In the genomic region with DNA sequence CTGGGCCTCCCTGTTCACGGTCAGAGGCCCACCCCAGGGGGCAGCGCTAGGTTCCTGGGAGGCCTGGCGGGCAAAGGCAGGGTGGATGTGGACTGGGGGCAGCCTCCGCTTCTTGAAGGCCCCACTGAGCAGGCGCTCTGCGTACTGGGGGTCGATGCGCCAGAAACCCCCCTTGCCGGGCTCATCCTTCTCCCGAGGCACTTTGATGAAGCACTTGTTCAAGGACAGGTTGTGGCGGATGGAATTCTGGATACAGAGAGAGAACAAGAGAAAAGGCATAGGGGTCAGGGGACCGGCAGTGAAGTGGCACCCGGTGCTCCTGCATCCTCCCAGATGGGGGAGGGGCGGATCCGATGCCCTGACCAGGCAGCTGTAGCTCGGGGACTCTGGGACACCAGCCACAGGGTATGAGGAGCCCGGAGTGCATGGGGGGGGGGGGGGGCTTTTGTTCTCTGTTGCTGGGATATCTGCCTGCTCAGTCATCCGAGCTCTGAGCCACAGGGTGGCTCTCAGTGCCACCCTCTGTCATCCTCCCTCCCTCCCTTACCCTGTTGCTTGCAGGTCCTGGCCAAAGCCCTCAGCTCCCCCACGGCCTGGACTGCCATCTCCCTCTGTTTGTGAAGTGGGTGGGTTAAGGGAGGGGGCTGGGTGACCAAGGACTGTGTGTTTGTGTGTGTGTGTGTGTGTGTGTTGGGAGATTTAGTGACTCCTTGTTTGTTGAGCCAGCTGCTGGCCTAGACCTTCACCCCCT, we compare ENCODE assay signal across 10 mouse cellular contexts. TPM values are rescaled to one million over a fixed set of nuclear protein-coding genes. Genes with fewer than 3 reads are reported as not detected.
DNase-seq lines count a peak whose midpoint lies in the region; ATAC-seq and TF ChIP-seq lines count a peak whose summit lies in the region.
"Had no signal": no experiment of that assay in that cellular context is flagged by ENCODE, and none has a peak within 500 bp of the region (broad histone marks: within the 10 kb centered on the region; RNA-seq: fewer than 3 reads in every experiment).

No protein-coding gene starts in this region.

- no peak overlapping the region for H3K4me2 ChIP-seq in heart, embryonic 14.5 days (ENCODE audit: low read length)
- H3K4me2 ChIP-seq in hindbrain, embryonic 11.5 days (replicated peaks; ENCODE audit: low read depth, low read length): peak overlapping the region; percentile 29
- peak overlapping the region; percentile 0; the same call in 1 of the 2 replicates for H3K4me2 ChIP-seq in midbrain, embryonic 11.5 days
- H3K4me2 ChIP-seq: embryonic facial prominence, embryonic 13.5 days had no signal

- H3K9me3 ChIP-seq in heart, embryonic 14.5 days (ENCODE audit: control insufficient read depth, low read length): no peaks in the 10 kb centered on the region
- no peaks in the 10 kb centered on the region for H3K9me3 ChIP-seq in hindbrain, embryonic 11.5 days (ENCODE audit: control insufficient read depth, low read length)
- no peaks in the 10 kb centered on the region for H3K9me3 ChIP-seq in midbrain, embryonic 11.5 days (ENCODE audit: control insufficient read depth, low read length)
- H3K9me3 ChIP-seq: embryonic facial prominence, embryonic 13.5 days; G1E had no signal

- TF ChIP-seq CTCF in heart, adult 2 months (IDR thresholded peaks at IDR 0.05): no peak
- TF ChIP-seq CTCF in cerebellum, adult 2 months (IDR thresholded peaks at IDR 0.05; ENCODE audit: borderline replicate concordance, insufficient read depth, low read depth, low read length): no peak

- H3K9ac ChIP-seq in heart, embryonic 14.5 days (ENCODE audit: low read length): peak overlapping the region; percentile 27; the same call in 1 of the 2 replicates
- H3K9ac ChIP-seq in heart, adult 2 months (ENCODE audit: low read depth, low read length): no peak overlapping the region
- peak overlapping the region; percentile 34; the same call in 1 of the 2 replicates for H3K9ac ChIP-seq in hindbrain, embryonic 11.5 days (ENCODE audit: low read depth, low read length)
- H3K9ac ChIP-seq in midbrain, embryonic 11.5 days (ENCODE audit: low read length): peak overlapping the region; percentile 9; the same call in 1 of the 2 replicates
- H3K9ac ChIP-seq: embryonic facial prominence, embryonic 13.5 days had no signal

- 49% methylated on average over 18 of the region's 19 CpGs for WGBS in heart, embryonic 14.5 days
- WGBS in heart, adult 2 months: 64% methylated on average over 19 of the region's 19 CpGs
- 26% methylated on average over 19 of the region's 19 CpGs for WGBS in cerebellum, adult 2 months
- WGBS in hindbrain, embryonic 11.5 days: 24% methylated on average over 15 of the region's 19 CpGs
- 24% methylated on average over 19 of the region's 19 CpGs for WGBS in midbrain, embryonic 11.5 days

- ATAC-seq in heart, embryonic 14.5 days (ENCODE audit: insufficient number of reproducible peaks, insufficient read depth, low FRiP score, low read depth): no peak
- ATAC-seq in hindbrain, embryonic 11.5 days (ENCODE audit: low FRiP score): peak; percentile 75
- peak; percentile 68 for ATAC-seq in midbrain, embryonic 11.5 days (ENCODE audit: low FRiP score)

- TF ChIP-seq EP300 in heart, adult 2 months (IDR thresholded peaks at IDR 0.05; ENCODE audit: insufficient read depth, low read depth, low read length): no peak

- no peak overlapping the region for H3K27ac ChIP-seq in heart, embryonic 14.5 days (replicated peaks in 1 of 2; ENCODE audit: control insufficient read depth in 1 of 2, insufficient read depth in 1 of 2, low read depth in 2 of 2, low read length in 2 of 2)
- no peak overlapping the region for H3K27ac ChIP-seq in heart, adult 2 months
- no peak overlapping the region for H3K27ac ChIP-seq in cerebellum, adult 2 months (ENCODE audit: insufficient read depth, low read length)
- H3K27ac ChIP-seq in hindbrain, embryonic 11.5 days (ENCODE audit: low read depth, low read length): peak overlapping the region; percentile 86
- peak overlapping the region; percentile 54 for H3K27ac ChIP-seq in midbrain, embryonic 11.5 days (ENCODE audit: low read depth, low read length)
- H3K27ac ChIP-seq: embryonic facial prominence, embryonic 13.5 days had no signal

- no peak overlapping the region for H3K4me3 ChIP-seq in heart, embryonic 14.5 days (ENCODE audit: control insufficient read depth in 1 of 2, insufficient read depth in 1 of 2, low read depth in 1 of 2, low read length in 2 of 2)
- no peak overlapping the region for H3K4me3 ChIP-seq in heart, adult 2 months
- no peak overlapping the region for H3K4me3 ChIP-seq in cerebellum, adult 2 months (replicated peaks; ENCODE audit: insufficient read depth, low read depth, low read length)
- H3K4me3 ChIP-seq in hindbrain, embryonic 11.5 days (ENCODE audit: low read depth, low read length): no peak overlapping the region
- no peak overlapping the region for H3K4me3 ChIP-seq in midbrain, embryonic 11.5 days (ENCODE audit: low read depth, low read length)
- H3K4me3 ChIP-seq: embryonic facial prominence, embryonic 13.5 days had no signal

- no peak for DNase-seq in heart, adult 2 months
- DNase-seq in cerebellum, adult 2 months: peak; percentile 21 to 38
- peak; percentile 76 for DNase-seq in hindbrain, embryonic 11.5 days (ENCODE audit: low spot score)
- DNase-seq in midbrain, embryonic 11.5 days (ENCODE audit: low spot score, missing footprints): peak; percentile 93
- no peak for DNase-seq in urinary bladder, postnatal 36 days (ENCODE audit: low spot score in 2 of 2)
- no peak for DNase-seq in lung, adult 18-20 months
- no peak for DNase-seq in B cell, adult 2 months

- peaks cover 17 to 27% of the 10 kb centered on the region in 2 experiments for H3K4me1 ChIP-seq in heart, embryonic 14.5 days (ENCODE audit: control insufficient read depth in 2 of 2, insufficient read depth in 2 of 2, low read length in 2 of 2)
- no peaks in the 10 kb centered on the region for H3K4me1 ChIP-seq in heart, adult 2 months (ENCODE audit: control insufficient read depth, insufficient read depth, low read length)
- no peaks in the 10 kb centered on the region for H3K4me1 ChIP-seq in cerebellum, adult 2 months (ENCODE audit: control insufficient read depth, insufficient read depth, low read length)
- H3K4me1 ChIP-seq in hindbrain, embryonic 11.5 days (replicated peaks; ENCODE audit: control insufficient read depth, insufficient read depth, low read length): peaks cover 44% of the 10 kb centered on the region
- H3K4me1 ChIP-seq in midbrain, embryonic 11.5 days (ENCODE audit: control insufficient read depth, insufficient read depth, low read length): peaks cover 61% of the 10 kb centered on the region

- no peaks in the 10 kb centered on the region for H3K79me2 ChIP-seq in heart, adult 2 months (replicated peaks; ENCODE audit: control insufficient read depth, insufficient read depth, low read length)

- no peak for TF ChIP-seq POLR2A in heart, adult 2 months (IDR thresholded peaks at IDR 0.05; ENCODE audit: insufficient read depth, low read depth, low read length)
- TF ChIP-seq POLR2A in cerebellum, adult 2 months (IDR thresholded peaks at IDR 0.05; ENCODE audit: borderline replicate concordance, insufficient read depth, low read length): no peak

- no peaks in the 10 kb centered on the region for H3K36me3 ChIP-seq in heart, embryonic 14.5 days (ENCODE audit: control insufficient read depth, insufficient read depth, low read length)
- H3K36me3 ChIP-seq in heart, adult 2 months (ENCODE audit: control insufficient read depth, insufficient read depth, low read length): no peaks in the 10 kb centered on the region
- no peaks in the 10 kb centered on the region for H3K36me3 ChIP-seq in hindbrain, embryonic 11.5 days (ENCODE audit: control insufficient read depth, insufficient read depth, low read length)
- no peaks in the 10 kb centered on the region for H3K36me3 ChIP-seq in midbrain, embryonic 11.5 days (ENCODE audit: control insufficient read depth, insufficient read depth, low read length)
- H3K36me3 ChIP-seq: embryonic facial prominence, embryonic 13.5 days; G1E had no signal

- intact Hi-C loops in heart, adult 2 months (cut with DNase I): no loop called here

- peaks cover 24% of the 10 kb centered on the region for H3K27me3 ChIP-seq in heart, embryonic 14.5 days (ENCODE audit: control insufficient read depth, insufficient read depth, low read length)
- H3K27me3 ChIP-seq in heart, adult 2 months (ENCODE audit: control insufficient read depth, insufficient read depth, low read length): peaks cover 6% of the 10 kb centered on the region
- H3K27me3 ChIP-seq in cerebellum, adult 2 months (ENCODE audit: control insufficient read depth, insufficient read depth, low read length): no peaks in the 10 kb centered on the region; the same call in 1 of the 2 replicates
- peaks cover 16% of the 10 kb centered on the region for H3K27me3 ChIP-seq in hindbrain, embryonic 11.5 days (ENCODE audit: control insufficient read depth, insufficient read depth, low read length)
- H3K27me3 ChIP-seq in midbrain, embryonic 11.5 days (ENCODE audit: control insufficient read depth, insufficient read depth, low read length): peaks cover 19% of the 10 kb centered on the region

RNA-seq across cellular contexts. Expression of gene Foxj1, which starts 2.8 kb away (rescaled TPM):
- polyA plus RNA-seq in heart, embryonic 14.5 days (2014; fragmentation: Nextera tagmentation; extraction: Ambion mirVana): 0.07 and 0.12 TPM in 2 replicates
- total RNA-seq in heart, adult 2 months (2021): not detected
- 5.1 TPM in 1 of 2 replicates, not detected in the other for polyA plus RNA-seq in heart, adult 2 months (2012; rRNA removed)
- polyA plus RNA-seq in cerebellum, adult 2 months (2012; rRNA removed): 13.9 and 15.7 TPM in 2 replicates
- 10.0 and 10.1 TPM in 2 replicates for polyA plus RNA-seq in hindbrain, embryonic 11.5 days (2014; fragmentation: Nextera tagmentation; extraction: Ambion mirVana)
- polyA plus RNA-seq in midbrain, embryonic 11.5 days (2014; fragmentation: Nextera tagmentation; extraction: Ambion mirVana): 3.5 and 3.8 TPM in 2 replicates

RNA-seq across cellular contexts. Expression of gene Exoc7, which starts 25.4 kb away (rescaled TPM):
- 51.1 and 57.8 TPM in 2 replicates for polyA plus RNA-seq in heart, embryonic 14.5 days (2014; fragmentation: Nextera tagmentation; extraction: Ambion mirVana)
- 10 to 100 TPM; 43.7 to 44.0 TPM for total RNA-seq in heart, adult 2 months (2021)
- 28.0 and 29.7 TPM in 2 replicates for polyA plus RNA-seq in heart, adult 2 months (2012; rRNA removed)
- polyA plus RNA-seq in cerebellum, adult 2 months (2012; rRNA removed): 104 and 118 TPM in 2 replicates
- 66.2 and 68.3 TPM in 2 replicates for polyA plus RNA-seq in hindbrain, embryonic 11.5 days (2014; fragmentation: Nextera tagmentation; extraction: Ambion mirVana)
- polyA plus RNA-seq in midbrain, embryonic 11.5 days (2014; fragmentation: Nextera tagmentation; extraction: Ambion mirVana): 59.9 and 61.3 TPM in 2 replicates

RNA-seq across cellular contexts. Expression of gene Galr2, which starts 51.7 kb away (rescaled TPM):
- polyA plus RNA-seq in heart, embryonic 14.5 days (2014; fragmentation: Nextera tagmentation; extraction: Ambion mirVana): not detected in 2 replicates
- total RNA-seq in heart, adult 2 months (2021): not detected
- polyA plus RNA-seq in heart, adult 2 months (2012; rRNA removed): 0.18 and 0.32 TPM in 2 replicates
- 0.05 TPM in 1 of 2 replicates, not detected in the other for polyA plus RNA-seq in cerebellum, adult 2 months (2012; rRNA removed)
- 0.42 and 0.54 TPM in 2 replicates for polyA plus RNA-seq in hindbrain, embryonic 11.5 days (2014; fragmentation: Nextera tagmentation; extraction: Ambion mirVana)
- polyA plus RNA-seq in midbrain, embryonic 11.5 days (2014; fragmentation: Nextera tagmentation; extraction: Ambion mirVana): 0.07 and 0.34 TPM in 2 replicates
- polyA plus RNA-seq: G1E had no signal

RNA-seq across cellular contexts. Expression of gene Srp68, which starts 58.4 kb away (rescaled TPM):
- polyA plus RNA-seq in heart, embryonic 14.5 days (2014; fragmentation: Nextera tagmentation; extraction: Ambion mirVana): 55.5 and 57.7 TPM in 2 replicates
- 10 to 100 TPM; 61.5 to 71.2 TPM for total RNA-seq in heart, adult 2 months (2021)
- polyA plus RNA-seq in heart, adult 2 months (2012; rRNA removed): 40.0 and 50.7 TPM in 2 replicates
- 76.4 and 79.2 TPM in 2 replicates for polyA plus RNA-seq in cerebellum, adult 2 months (2012; rRNA removed)
- 72.4 and 74.0 TPM in 2 replicates for polyA plus RNA-seq in hindbrain, embryonic 11.5 days (2014; fragmentation: Nextera tagmentation; extraction: Ambion mirVana)
- polyA plus RNA-seq in midbrain, embryonic 11.5 days (2014; fragmentation: Nextera tagmentation; extraction: Ambion mirVana): 72.8 and 78.6 TPM in 2 replicates

Comparison
In these comparisons a context has a peak if more than half of its experiments do, and no peak if none do; other contexts are left out.
1. H3K27ac ChIP-seq: peak in hindbrain, embryonic 11.5 days (single experiment) and midbrain, embryonic 11.5 days (single experiment); none in heart, embryonic 14.5 days (0 of 2), heart, adult 2 months (single experiment) and cerebellum, adult 2 months (single experiment).
2. DNase-seq: peak in cerebellum, adult 2 months (2 of 2), hindbrain, embryonic 11.5 days (single experiment) and midbrain, embryonic 11.5 days (single experiment); none in heart, adult 2 months (0 of 2), urinary bladder, postnatal 36 days (0 of 2), lung, adult 18-20 months (0 of 2) and B cell, adult 2 months (0 of 2).